Mouse (Mus musculus): ENCODE measurements around the gene Tradd. TPM values are rescaled to one million over a fixed set of nuclear protein-coding genes. Genes with fewer than 3 reads are reported as not detected.
"Not testable (repeated sequence)": the region's sequence is repeated elsewhere in the genome, so short reads cannot be mapped to it uniquely, and the experiment has no call there.

Gene Tradd
- polyA plus RNA-seq, 1 experiment from 2014 or later: 14.3 TPM

GRCm38 (mm10) chr8:105251954-105252353 lies 12.5 kb downstream of the Tradd start:
- H3K27ac ChIP-seq (ENCODE audit: low read depth, low read length): no peak overlapping the region
- no peak overlapping the region for H3K4me2 ChIP-seq (replicated peaks; ENCODE audit: low read depth, low read length)
- 94% methylated on average over 6 of the region's 6 CpGs for WGBS
- H3K4me1 ChIP-seq (replicated peaks; ENCODE audit: control insufficient read depth, insufficient read depth, low read length): 0 out of 2 replicates have a peak, but pooled peaks cover 3% of the 10 kb centered on the region
- no peak for ATAC-seq (ENCODE audit: low FRiP score)
- no peak overlapping the region for H3K4me3 ChIP-seq (ENCODE audit: low read depth, low read length)
- no peak for DNase-seq (ENCODE audit: low spot score)
- H3K9ac ChIP-seq (ENCODE audit: low read depth, low read length): no peak overlapping the region
- H3K27me3 ChIP-seq (ENCODE audit: control insufficient read depth, insufficient read depth, low read length): peaks cover 15% of the 10 kb centered on the region
- H3K9me3 ChIP-seq (ENCODE audit: control insufficient read depth, low read length): no peaks in the 10 kb centered on the region
- H3K36me3 ChIP-seq (ENCODE audit: control insufficient read depth, insufficient read depth, low read length): no peaks in the 10 kb centered on the region

DNA sequence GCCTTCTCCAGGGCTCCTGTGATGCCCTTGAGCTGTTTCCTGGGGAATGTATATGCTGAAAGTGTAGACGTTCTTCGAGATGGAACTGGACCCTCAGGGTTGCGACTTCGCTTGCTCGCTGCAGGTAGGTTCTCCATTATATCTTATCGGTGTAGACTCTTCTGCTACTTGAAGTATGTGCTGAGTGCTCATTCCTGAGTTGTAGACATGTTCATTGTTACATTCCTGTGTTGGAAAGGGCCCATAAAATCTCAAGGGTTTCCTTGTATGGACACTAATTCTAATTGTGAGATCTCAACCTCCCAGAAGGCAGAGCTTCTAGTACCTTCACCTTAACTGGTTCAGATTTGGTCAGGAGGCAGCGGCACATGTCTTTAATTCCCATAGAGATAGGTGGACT lies 23.4 kb downstream of the Tradd start:
- Histone ChIP-seq H3K9ac (ENCODE audit: low read depth, low read length) (no peak overlapping the region), H3K4me3 (ENCODE audit: low read depth, low read length) (no peak overlapping the region), H3K9me3 (ENCODE audit: control insufficient read depth, low read length) (no peaks in the 10 kb centered on the region), H3K4me1 (replicated peaks; ENCODE audit: control insufficient read depth, insufficient read depth, low read length) (no peaks in the 10 kb centered on the region), H3K27ac (ENCODE audit: low read depth, low read length) (no peak overlapping the region), H3K36me3 (ENCODE audit: control insufficient read depth, insufficient read depth, low read length) (0 out of 2 replicates have a peak, but pooled peaks cover 6% of the 10 kb centered on the region), H3K27me3 (ENCODE audit: control insufficient read depth, insufficient read depth, low read length) (no peaks in the 10 kb centered on the region), H3K4me2 (replicated peaks; ENCODE audit: low read depth, low read length) (no peak overlapping the region)
- 97% methylated on average over 7 of the region's 7 CpGs for WGBS
- ATAC-seq (ENCODE audit: low FRiP score) (no peak), DNase-seq (ENCODE audit: low spot score) (no peak)

DNA sequence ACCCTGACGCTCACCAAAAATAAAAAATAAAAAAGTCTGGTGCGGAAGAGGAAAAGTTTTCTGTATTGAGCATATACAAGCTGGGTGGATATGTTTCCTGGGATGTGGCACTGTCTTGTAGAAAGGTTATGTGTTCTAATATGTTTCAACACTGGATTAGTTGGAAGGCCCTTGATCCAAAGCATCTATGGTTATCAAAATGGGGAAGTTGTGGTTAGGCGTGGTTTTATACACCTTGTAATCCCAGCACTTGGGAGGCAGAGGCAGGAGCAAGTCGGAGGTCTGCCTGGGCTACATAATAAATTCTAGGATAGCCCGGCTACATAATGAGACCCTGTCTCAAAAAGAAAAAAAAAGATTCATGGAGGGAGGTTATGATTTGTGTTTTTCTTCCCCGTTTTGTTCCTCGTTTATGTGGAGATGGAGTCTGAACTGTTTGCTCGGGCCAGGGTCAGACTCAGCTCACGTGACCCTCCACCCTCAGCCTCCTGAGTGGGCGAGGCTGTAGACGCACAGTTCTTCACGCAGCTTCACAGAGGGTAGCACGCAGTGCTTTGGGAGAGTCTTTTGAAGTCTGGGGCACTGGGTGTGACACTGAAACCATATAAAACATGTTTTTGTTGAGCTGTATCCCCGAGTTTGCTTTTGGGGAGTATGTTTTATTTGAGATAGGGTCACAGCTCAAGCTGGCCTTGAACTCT lies 26.8 kb downstream of the Tradd start:
- Histone ChIP-seq H3K4me3 (ENCODE audit: low read depth, low read length) (no peak overlapping the region), H3K4me1 (replicated peaks; ENCODE audit: control insufficient read depth, insufficient read depth, low read length) (no peaks in the 10 kb centered on the region), H3K4me2 (replicated peaks; ENCODE audit: low read depth, low read length) (no peak overlapping the region), H3K36me3 (ENCODE audit: control insufficient read depth, insufficient read depth, low read length) (0 out of 2 replicates have a peak, but pooled peaks cover 6% of the 10 kb centered on the region), H3K27me3 (ENCODE audit: control insufficient read depth, insufficient read depth, low read length) (no peaks in the 10 kb centered on the region), H3K27ac (ENCODE audit: low read depth, low read length) (no peak overlapping the region), H3K9me3 (ENCODE audit: control insufficient read depth, low read length) (no peaks in the 10 kb centered on the region), H3K9ac (ENCODE audit: low read depth, low read length) (no peak overlapping the region)
- ATAC-seq (ENCODE audit: low FRiP score) (no peak), DNase-seq (ENCODE audit: low spot score) (no peak)
- 90% methylated on average over 14 of the region's 14 CpGs for WGBS

GRCm38 (mm10) chr8:105235206-105235605 lies 29.2 kb downstream of the Tradd start:
- no peak overlapping the region for H3K9ac ChIP-seq (ENCODE audit: low read depth, low read length)
- 0 out of 2 replicates have a peak, but pooled peaks cover 6% of the 10 kb centered on the region for H3K36me3 ChIP-seq (ENCODE audit: control insufficient read depth, insufficient read depth, low read length)
- H3K4me2 ChIP-seq (replicated peaks; ENCODE audit: low read depth, low read length): no peak overlapping the region
- no peak overlapping the region for H3K4me3 ChIP-seq (ENCODE audit: low read depth, low read length)
- H3K9me3 ChIP-seq (ENCODE audit: control insufficient read depth, low read length): no peaks in the 10 kb centered on the region
- no peaks in the 10 kb centered on the region for H3K4me1 ChIP-seq (replicated peaks; ENCODE audit: control insufficient read depth, insufficient read depth, low read length)
- ATAC-seq (ENCODE audit: low FRiP score) (no peak), DNase-seq (ENCODE audit: low spot score) (no peak)
- no peak overlapping the region for H3K27ac ChIP-seq (ENCODE audit: low read depth, low read length)
- no peaks in the 10 kb centered on the region for H3K27me3 ChIP-seq (ENCODE audit: control insufficient read depth, insufficient read depth, low read length)
- 89% methylated on average over 1 of the region's 1 CpGs for WGBS

- no peak overlapping the region for H3K4me2 ChIP-seq (replicated peaks; ENCODE audit: low read depth, low read length)
- H3K36me3 ChIP-seq (ENCODE audit: control insufficient read depth, insufficient read depth, low read length): no peaks in the 10 kb centered on the region
- no peaks in the 10 kb centered on the region for H3K9me3 ChIP-seq (ENCODE audit: control insufficient read depth, low read length)
- no peak overlapping the region for H3K9ac ChIP-seq (ENCODE audit: low read depth, low read length)
- DNase-seq (ENCODE audit: low spot score) (no peak), ATAC-seq (ENCODE audit: low FRiP score) (no peak)
- 84% methylated on average over 1 of the region's 1 CpGs for whole genome bisulfite sequencing
- H3K27me3 ChIP-seq (ENCODE audit: control insufficient read depth, insufficient read depth, low read length): no peaks in the 10 kb centered on the region
- H3K27ac ChIP-seq (ENCODE audit: low read depth, low read length): no peak overlapping the region
- no peaks in the 10 kb centered on the region for H3K4me1 ChIP-seq (replicated peaks; ENCODE audit: control insufficient read depth, insufficient read depth, low read length)
- H3K4me3 ChIP-seq (ENCODE audit: low read depth, low read length): no peak overlapping the region
Observed at GRCm38 (mm10) chr8:105233126-105233935, 31.1 kb downstream of the Tradd start.

- DNase-seq (ENCODE audit: low spot score); H3K4me3 ChIP-seq (ENCODE audit: low read depth, low read length); H3K9ac ChIP-seq (ENCODE audit: low read depth, low read length); H3K4me2 ChIP-seq (replicated peaks; ENCODE audit: low read depth, low read length); H3K4me1 ChIP-seq (replicated peaks; ENCODE audit: control insufficient read depth, insufficient read depth, low read length); H3K27me3 ChIP-seq (ENCODE audit: control insufficient read depth, insufficient read depth, low read length); H3K9me3 ChIP-seq (ENCODE audit: control insufficient read depth, low read length); H3K27ac ChIP-seq (ENCODE audit: low read depth, low read length); H3K36me3 ChIP-seq (ENCODE audit: control insufficient read depth, insufficient read depth, low read length); ATAC-seq (ENCODE audit: low FRiP score): not testable (repeated sequence)
- 92% methylated on average over 4 of the region's 4 CpGs for WGBS
Observed at GRCm38 (mm10) chr8:105232321-105232693, 32.1 kb downstream of the Tradd start.

DNA sequence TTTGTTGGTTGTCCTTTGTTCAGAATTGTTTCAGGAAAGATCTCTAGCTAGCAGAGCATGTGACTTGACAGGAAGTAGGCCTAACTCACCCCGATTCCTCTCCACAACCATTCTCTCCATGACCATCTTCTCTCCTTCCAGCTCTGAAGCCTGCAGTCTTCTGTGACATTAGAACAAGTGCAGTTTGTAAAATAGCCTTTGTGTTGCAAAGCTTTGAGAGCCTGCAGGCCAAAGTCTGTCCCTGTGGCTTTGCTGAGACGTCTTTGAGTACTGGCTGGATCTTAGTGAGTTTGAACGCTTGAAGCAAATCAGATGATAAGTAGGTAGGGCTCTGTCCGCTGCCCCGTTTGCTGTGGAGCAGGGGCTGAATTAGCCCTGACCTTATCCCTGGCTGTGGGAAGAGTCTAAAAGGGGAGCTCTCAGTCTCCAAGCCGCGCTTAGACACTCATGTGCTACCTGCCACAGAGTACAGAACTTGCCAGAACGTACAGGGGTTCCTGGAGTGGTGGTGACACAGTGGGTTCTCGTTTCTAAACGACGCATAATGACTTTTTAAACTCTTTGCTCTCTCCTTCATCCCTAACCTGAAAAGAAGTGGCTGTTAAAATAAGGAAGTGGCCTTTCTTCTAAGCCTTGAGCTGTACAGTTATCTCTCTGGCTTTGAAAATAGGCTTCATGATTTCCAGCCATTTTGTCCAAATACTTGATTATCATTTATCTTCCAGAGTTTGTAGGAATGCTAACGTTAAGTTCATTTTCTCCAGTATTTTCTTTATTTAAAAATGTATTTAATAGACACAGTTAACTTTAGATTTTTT lies 32.7 kb downstream of the Tradd start:
- DNase-seq (ENCODE audit: low spot score) (no peak), ATAC-seq (ENCODE audit: low FRiP score) (no peak)
- H3K27me3 ChIP-seq (ENCODE audit: control insufficient read depth, insufficient read depth, low read length): no peaks in the 10 kb centered on the region
- H3K9me3 ChIP-seq (ENCODE audit: control insufficient read depth, low read length): no peaks in the 10 kb centered on the region
- WGBS: 90% methylated on average over 12 of the region's 12 CpGs
- H3K4me1 ChIP-seq (replicated peaks; ENCODE audit: control insufficient read depth, insufficient read depth, low read length): no peaks in the 10 kb centered on the region; the same call in 1 of the 2 replicates
- H3K27ac ChIP-seq (ENCODE audit: low read depth, low read length): no peak overlapping the region
- H3K4me2 ChIP-seq (replicated peaks; ENCODE audit: low read depth, low read length): no peak overlapping the region
- no peaks in the 10 kb centered on the region for H3K36me3 ChIP-seq (ENCODE audit: control insufficient read depth, insufficient read depth, low read length)
- no peak overlapping the region for H3K9ac ChIP-seq (ENCODE audit: low read depth, low read length)
- H3K4me3 ChIP-seq (ENCODE audit: low read depth, low read length): no peak overlapping the region

DNA sequence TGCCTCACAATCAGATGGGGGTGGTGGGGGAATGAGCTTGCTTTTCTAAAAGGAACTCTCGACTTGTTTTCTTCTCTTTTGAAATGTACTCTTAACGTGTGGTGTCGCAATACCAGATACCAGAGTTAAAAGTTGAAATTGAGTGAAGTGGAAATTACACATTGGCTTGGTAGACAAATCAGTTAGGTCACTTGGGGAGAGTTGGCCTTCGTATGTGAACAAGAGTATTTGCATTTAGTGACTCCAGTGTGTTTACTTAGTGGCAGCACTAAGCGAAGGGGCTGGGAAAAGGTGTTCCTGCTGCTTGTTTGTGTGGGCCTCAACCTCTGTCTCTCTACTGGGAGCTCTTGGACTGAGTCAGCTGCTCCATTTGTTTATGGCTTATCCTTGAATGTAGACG lies 38.5 kb downstream of the Tradd start:
- DNase-seq (ENCODE audit: low spot score) (no peak), ATAC-seq (ENCODE audit: low FRiP score) (no peak)
- no peak overlapping the region for H3K27ac ChIP-seq (ENCODE audit: low read depth, low read length)

More for the DNA sequence above, 38.5 kb downstream of the Tradd start:
- 30% methylated on average over 6 of the region's 6 CpGs for WGBS
- Histone ChIP-seq H3K36me3 (ENCODE audit: control insufficient read depth, insufficient read depth, low read length) (no peaks in the 10 kb centered on the region), H3K4me2 (replicated peaks; ENCODE audit: low read depth, low read length) (peak overlapping the region; percentile 76), H3K9ac (ENCODE audit: low read depth, low read length) (peak overlapping the region; percentile 89), H3K4me1 (replicated peaks; ENCODE audit: control insufficient read depth, insufficient read depth, low read length) (peaks cover 4% of the 10 kb centered on the region), H3K4me3 (ENCODE audit: low read depth, low read length) (peak overlapping the region; percentile 95), H3K9me3 (ENCODE audit: control insufficient read depth, low read length) (no peaks in the 10 kb centered on the region), H3K27me3 (ENCODE audit: control insufficient read depth, insufficient read depth, low read length) (no peaks in the 10 kb centered on the region)
